Mouse (Mus musculus): ENCODE measurements around the gene Gas6. TPM values are rescaled to one million over a fixed set of nuclear protein-coding genes. Genes with fewer than 3 reads are reported as not detected.

Gas6 gene
- polyA plus RNA-seq, 1 experiment, result 58.3 TPM

DNA sequence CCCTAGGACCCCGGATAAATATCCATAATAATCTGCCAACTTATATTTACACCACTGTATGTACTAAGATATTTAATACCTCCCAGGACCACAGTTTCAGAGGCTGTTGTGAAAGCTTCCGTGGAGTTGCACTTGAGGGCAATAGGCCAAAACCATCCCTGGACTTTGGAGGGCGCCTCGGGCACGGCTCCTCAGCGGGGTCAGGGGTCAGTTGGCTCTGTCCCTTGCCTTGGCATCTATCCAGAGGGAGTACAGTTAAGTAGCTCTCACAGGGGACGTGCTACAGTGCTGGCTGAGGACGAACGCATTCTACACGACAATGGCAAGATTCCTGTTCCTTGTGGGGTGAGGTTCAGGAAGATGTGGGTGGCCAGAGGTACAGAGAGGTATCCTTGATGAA is 31.9 kb downstream of the Gas6 start:
- H3K4me3 ChIP-seq (ENCODE audit: low read depth, low read length), result no peak overlapping the region
- TF ChIP-seq CTCF (IDR thresholded peaks at IDR 0.05; ENCODE audit: extremely low read depth, insufficient read length, insufficient replicate concordance, low read depth, low read length), result no peak
- TF ChIP-seq POLR2A (IDR thresholded peaks at IDR 0.05; ENCODE audit: low read depth, low read length), result no peak
- H3K27ac ChIP-seq (ENCODE audit: insufficient read depth, low read depth, low read length), result peak overlapping the region; percentile 78
- H3K27me3 ChIP-seq (ENCODE audit: control insufficient read depth, insufficient read depth, low read length), result no peaks in the 10 kb centered on the region
- peaks cover 25% of the 10 kb centered on the region for H3K4me1 ChIP-seq (ENCODE audit: control insufficient read depth, insufficient read depth, insufficient read length, low read length)
- WGBS, result 14% methylated on average over 10 of the region's 10 CpGs
- H3K36me3 ChIP-seq (ENCODE audit: control insufficient read depth, insufficient read depth, low read length), result peaks cover 9% of the 10 kb centered on the region; the same call in 1 of the 2 replicates

DNA sequence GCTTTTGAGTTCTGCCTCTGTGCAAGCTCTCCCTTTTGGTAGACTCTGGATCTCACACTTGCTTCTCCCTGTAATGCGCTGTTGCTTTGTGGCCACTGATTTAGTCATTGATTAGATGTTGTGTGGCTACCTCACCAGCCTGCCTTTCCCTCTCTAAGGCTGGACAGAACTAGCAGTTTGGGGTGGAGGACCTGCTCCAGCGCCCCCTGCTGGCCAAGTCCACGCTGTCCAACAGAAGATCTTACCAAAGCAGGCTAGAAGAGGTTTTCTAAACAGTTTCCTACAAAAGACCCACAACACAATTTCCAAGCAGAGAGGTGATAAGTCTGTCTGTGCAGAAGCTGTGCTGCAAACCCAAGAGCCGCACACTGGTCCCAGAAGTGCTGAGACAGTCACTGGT is 32.4 kb downstream of the Gas6 start:
- peaks cover 8% of the 10 kb centered on the region; the same call in 1 of the 2 replicates for H3K36me3 ChIP-seq (ENCODE audit: control insufficient read depth, insufficient read depth, low read length)
- H3K4me3 ChIP-seq (ENCODE audit: low read depth, low read length), result no peak overlapping the region
- TF ChIP-seq POLR2A (IDR thresholded peaks at IDR 0.05; ENCODE audit: low read depth, low read length), result no peak
- peak; percentile 88; the same call in 1 of the 2 replicates for TF ChIP-seq CTCF (IDR thresholded peaks at IDR 0.05; ENCODE audit: extremely low read depth, insufficient read length, insufficient replicate concordance, low read depth, low read length)
- H3K4me1 ChIP-seq (ENCODE audit: control insufficient read depth, insufficient read depth, insufficient read length, low read length), result peaks cover 25% of the 10 kb centered on the region
- peak overlapping the region; percentile 78 for H3K27ac ChIP-seq (ENCODE audit: insufficient read depth, low read depth, low read length)
- no peaks in the 10 kb centered on the region for H3K27me3 ChIP-seq (ENCODE audit: control insufficient read depth, insufficient read depth, low read length)
- 23% methylated on average over 4 of the region's 4 CpGs for WGBS

DNA sequence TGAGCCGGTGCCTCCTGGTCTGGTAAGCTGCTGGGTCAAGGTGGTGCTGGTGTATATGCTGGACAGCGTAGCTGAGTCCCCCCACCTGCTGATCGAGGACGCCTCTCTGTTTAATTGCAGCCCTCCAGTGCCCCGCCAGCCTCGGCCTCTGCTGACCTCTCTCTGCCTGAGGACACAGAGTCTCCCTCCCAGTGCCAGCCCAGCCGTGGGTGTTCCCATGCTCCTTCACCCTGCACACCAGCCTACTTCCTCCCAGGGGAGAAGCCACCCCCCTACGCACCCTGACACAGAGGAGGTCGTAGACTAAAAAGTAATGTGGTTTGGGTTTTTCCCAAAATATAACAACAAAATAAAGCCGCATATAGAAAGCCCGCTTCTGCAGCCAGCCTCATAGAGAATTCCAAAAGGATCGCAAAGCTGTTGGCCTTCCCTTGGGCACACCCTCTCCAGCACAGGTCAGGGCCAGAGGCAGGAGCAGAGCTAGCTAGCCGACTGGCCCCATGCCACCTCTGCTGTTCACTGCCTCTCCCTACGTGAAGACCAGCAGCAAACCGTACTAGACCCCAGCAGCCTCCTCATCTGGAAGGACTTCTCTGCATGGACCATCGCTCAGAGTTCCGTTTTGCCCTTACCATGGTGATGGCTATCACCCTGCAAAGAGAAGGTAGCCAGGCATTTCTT is 33.1 kb downstream of the Gas6 start:
- H3K36me3 ChIP-seq (ENCODE audit: control insufficient read depth, insufficient read depth, low read length), result peaks cover 7% of the 10 kb centered on the region; the same call in 1 of the 2 replicates
- H3K4me3 ChIP-seq (ENCODE audit: low read depth, low read length), result no peak overlapping the region
- H3K27me3 ChIP-seq (ENCODE audit: control insufficient read depth, insufficient read depth, low read length), result no peaks in the 10 kb centered on the region
- no peak for TF ChIP-seq POLR2A (IDR thresholded peaks at IDR 0.05; ENCODE audit: low read depth, low read length)
- TF ChIP-seq CTCF (IDR thresholded peaks at IDR 0.05; ENCODE audit: extremely low read depth, insufficient read length, insufficient replicate concordance, low read depth, low read length), result no peak
- H3K27ac ChIP-seq (ENCODE audit: insufficient read depth, low read depth, low read length), result no peak overlapping the region
- peaks cover 25% of the 10 kb centered on the region for H3K4me1 ChIP-seq (ENCODE audit: control insufficient read depth, insufficient read depth, insufficient read length, low read length)
- 80% methylated on average over 17 of the region's 17 CpGs for WGBS

DNA sequence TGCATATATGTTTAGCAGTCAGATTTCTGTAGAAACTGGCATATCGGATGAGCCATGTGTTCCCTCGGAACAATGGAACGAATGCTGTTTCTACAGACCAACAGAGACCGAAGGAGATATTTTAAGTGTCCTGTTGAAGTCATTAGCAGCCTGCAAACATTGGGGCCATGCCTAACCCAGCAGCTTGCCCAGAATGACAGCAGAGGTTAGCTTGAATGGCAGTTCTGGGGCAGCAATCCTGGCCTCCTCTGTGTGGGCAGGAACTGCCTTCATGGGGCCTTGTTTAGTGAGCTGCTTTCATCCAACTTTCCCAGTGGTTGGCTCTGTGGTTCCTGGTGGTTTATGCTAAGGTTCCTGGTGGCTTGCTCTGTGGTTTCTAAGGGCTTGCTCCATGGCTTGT is 34.9 kb downstream of the Gas6 start:
- no peaks in the 10 kb centered on the region for H3K27me3 ChIP-seq (ENCODE audit: control insufficient read depth, insufficient read depth, low read length)
- 93% methylated on average over 4 of the region's 4 CpGs for WGBS
- no peak overlapping the region for H3K27ac ChIP-seq (ENCODE audit: insufficient read depth, low read depth, low read length)
- H3K4me1 ChIP-seq (ENCODE audit: control insufficient read depth, insufficient read depth, insufficient read length, low read length), result peaks cover 25% of the 10 kb centered on the region
- H3K36me3 ChIP-seq (ENCODE audit: control insufficient read depth, insufficient read depth, low read length), result no peaks in the 10 kb centered on the region
- TF ChIP-seq CTCF (IDR thresholded peaks at IDR 0.05; ENCODE audit: extremely low read depth, insufficient read length, insufficient replicate concordance, low read depth, low read length), result no peak
- TF ChIP-seq POLR2A (IDR thresholded peaks at IDR 0.05; ENCODE audit: low read depth, low read length), result no peak
- no peak overlapping the region for H3K4me3 ChIP-seq (ENCODE audit: low read depth, low read length)

DNA sequence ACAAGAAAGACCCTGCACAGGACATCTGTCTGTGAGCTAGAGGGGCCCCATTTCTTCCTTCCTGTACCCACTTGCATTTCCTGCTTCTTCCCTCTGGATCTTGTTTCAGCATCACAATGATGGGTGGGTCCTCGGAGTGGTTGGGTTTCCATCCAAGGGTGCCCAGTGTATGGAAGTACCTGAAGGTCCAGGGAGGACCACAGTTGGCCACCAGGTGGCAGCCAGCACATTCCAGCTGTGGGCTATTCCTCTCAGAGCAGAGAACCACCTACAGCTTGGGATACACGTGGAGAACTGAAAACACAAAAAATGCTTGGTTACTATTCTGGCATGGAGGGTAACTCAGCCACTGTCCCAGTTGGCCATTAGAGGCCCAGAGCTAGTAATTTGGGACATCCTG is 39.0 kb downstream of the Gas6 start:
- Histone ChIP-seq H3K27ac (ENCODE audit: insufficient read depth, low read depth, low read length) (no peak overlapping the region), H3K4me3 (ENCODE audit: low read depth, low read length) (no peak overlapping the region), H3K36me3 (ENCODE audit: control insufficient read depth, insufficient read depth, low read length) (no peaks in the 10 kb centered on the region), H3K4me1 (ENCODE audit: control insufficient read depth, insufficient read depth, insufficient read length, low read length) (no peaks in the 10 kb centered on the region), H3K27me3 (ENCODE audit: control insufficient read depth, insufficient read depth, low read length) (no peaks in the 10 kb centered on the region)
- TF ChIP-seq CTCF (IDR thresholded peaks at IDR 0.05; ENCODE audit: extremely low read depth, insufficient read length, insufficient replicate concordance, low read depth, low read length) (peak; percentile 82; the same call in 1 of the 2 replicates), POLR2A (IDR thresholded peaks at IDR 0.05; ENCODE audit: low read depth, low read length) (no peak)
- 7% methylated on average over 2 of the region's 2 CpGs for WGBS

DNA sequence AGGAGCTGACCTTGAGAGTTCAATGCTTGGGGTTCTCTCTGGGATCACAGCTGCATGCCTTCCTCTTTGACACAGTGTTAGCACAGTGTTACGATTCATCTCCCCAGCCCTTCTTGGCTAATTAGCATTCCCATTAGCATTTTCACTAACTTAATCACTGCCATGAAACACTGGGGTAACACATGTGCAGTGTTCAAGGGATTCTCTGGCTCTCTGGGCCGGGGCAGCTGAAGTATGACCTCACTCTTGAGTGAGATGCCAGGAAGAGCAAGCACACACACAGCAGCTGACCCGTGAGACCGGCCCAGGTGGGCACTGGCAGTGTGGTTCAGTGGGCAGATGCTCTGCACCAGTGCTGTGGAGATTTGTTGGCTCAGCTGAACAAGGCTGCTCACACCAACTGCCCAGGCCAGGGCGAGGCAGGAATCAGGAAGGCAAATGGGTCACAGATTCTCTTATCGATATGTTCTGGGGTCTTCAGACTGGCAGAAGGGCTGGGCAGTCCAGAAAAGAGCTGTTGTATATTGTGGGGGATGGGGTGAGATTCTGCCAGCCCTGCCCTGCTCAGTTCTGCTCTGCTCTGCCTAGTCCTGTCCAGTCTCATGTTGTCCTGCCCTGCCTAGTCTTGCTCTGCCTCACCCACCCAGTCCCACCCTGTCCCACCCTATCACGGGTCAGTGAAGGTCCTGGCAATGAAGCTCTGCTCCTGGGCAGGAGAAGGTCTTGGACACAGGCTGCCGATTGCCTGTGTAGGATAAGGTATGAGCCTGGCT is 39.8 kb downstream of the Gas6 start:
- Histone ChIP-seq H3K4me1 (ENCODE audit: control insufficient read depth, insufficient read depth, insufficient read length, low read length) (no peaks in the 10 kb centered on the region), H3K27me3 (ENCODE audit: control insufficient read depth, insufficient read depth, low read length) (no peaks in the 10 kb centered on the region), H3K4me3 (ENCODE audit: low read depth, low read length) (no peak overlapping the region), H3K36me3 (ENCODE audit: control insufficient read depth, insufficient read depth, low read length) (no peaks in the 10 kb centered on the region), H3K27ac (ENCODE audit: insufficient read depth, low read depth, low read length) (no peak overlapping the region)
- TF ChIP-seq CTCF (IDR thresholded peaks at IDR 0.05; ENCODE audit: extremely low read depth, insufficient read length, insufficient replicate concordance, low read depth, low read length) (no peak), POLR2A (IDR thresholded peaks at IDR 0.05; ENCODE audit: low read depth, low read length) (no peak)
- 61% methylated on average over 8 of the region's 8 CpGs for WGBS

DNA sequence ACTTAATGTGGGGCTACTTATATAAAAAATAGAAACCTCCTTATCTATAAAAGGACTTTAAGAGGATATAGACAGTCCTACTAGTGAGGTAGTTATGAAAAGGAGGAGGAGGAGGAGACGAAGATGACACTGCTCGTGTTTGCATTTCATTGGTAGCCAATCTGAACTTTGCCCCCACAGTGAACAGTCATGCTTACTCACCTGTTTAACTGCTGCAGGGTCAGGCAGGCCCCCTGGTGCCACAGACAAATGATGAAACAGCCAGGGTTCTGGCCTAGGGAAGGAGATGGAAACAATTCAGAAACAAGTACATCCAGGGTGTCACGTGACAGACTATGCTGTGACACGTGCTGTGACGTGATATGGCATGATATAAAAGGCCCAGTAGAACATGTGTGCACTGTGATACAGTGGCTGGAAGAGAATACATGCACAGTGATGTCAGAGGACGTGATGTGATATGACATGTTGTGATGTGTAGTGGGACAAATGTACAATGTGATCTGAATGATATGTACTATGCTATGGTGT is 42.5 kb downstream of the Gas6 start:
- no peak for TF ChIP-seq CTCF (IDR thresholded peaks at IDR 0.05; ENCODE audit: extremely low read depth, insufficient read length, insufficient replicate concordance, low read depth, low read length)
- no peak for TF ChIP-seq POLR2A (IDR thresholded peaks at IDR 0.05; ENCODE audit: low read depth, low read length)
- H3K27me3 ChIP-seq (ENCODE audit: control insufficient read depth, insufficient read depth, low read length), result no peaks in the 10 kb centered on the region
- no peaks in the 10 kb centered on the region for H3K36me3 ChIP-seq (ENCODE audit: control insufficient read depth, insufficient read depth, low read length)
- H3K4me1 ChIP-seq (ENCODE audit: control insufficient read depth, insufficient read depth, insufficient read length, low read length), result no peaks in the 10 kb centered on the region
- H3K27ac ChIP-seq (ENCODE audit: insufficient read depth, low read depth, low read length), result no peak overlapping the region
- WGBS, result 40% methylated on average over 6 of the region's 6 CpGs
- H3K4me3 ChIP-seq (ENCODE audit: low read depth, low read length), result no peak overlapping the region

Measured in small intestine, adult 2 months (tissue).